Mouse (Mus musculus) kidney, embryonic 16.5 days (tissue): Measurements from ENCODE around the gene Sbf1. TPM values are rescaled to one million over a fixed set of nuclear protein-coding genes. Genes with fewer than 3 reads are reported as not detected.

Source experiments
- ATAC-seq: fragments of 200-750 bp; cut with Nextera tagmentation; 2 replicates; pipeline ENCODE4 v1.8.0; 2017; ENCODE audit warnings: moderate TSS enrichment; ENCODE audit not compliant: low FRiP score, low TSS enrichment
- H3K27ac ChIP-seq: fragments of 300-500 bp; sonication (generic); 2 replicates; pipeline ENCODE4 v1.5.1; 2014; ENCODE audit warnings: low read length
- H3K27me3 ChIP-seq: fragments of 300-500 bp; sonication (generic); 2 replicates; pipeline ENCODE4 v1.6.1; 2014; ENCODE audit warnings: low read length, control low read depth, mixed read lengths; ENCODE audit not compliant: insufficient read depth
- H3K36me3 ChIP-seq: fragments of 300-500 bp; sonication (generic); 2 replicates; pipeline ENCODE4 v1.6.1; 2014; ENCODE audit warnings: low read length, control low read depth, mixed read lengths; ENCODE audit not compliant: insufficient read depth
- H3K4me1 ChIP-seq: fragments of 300-500 bp; sonication (generic); 2 replicates; pipeline ENCODE4 v1.6.1; 2014; ENCODE audit warnings: low read length, control low read depth, mixed read lengths; ENCODE audit not compliant: insufficient read depth
- H3K4me2 ChIP-seq: fragments of 300-500 bp; sonication (generic); replicated peaks from 2 replicates; pipeline ENCODE4 v1.6.1; 2014; ENCODE audit warnings: low read depth, low read length
- H3K4me3 ChIP-seq: fragments of 300-500 bp; sonication (generic); 2 replicates; pipeline ENCODE4 v1.5.1; 2014; ENCODE audit warnings: mild to moderate bottlenecking, low read length
- H3K9ac ChIP-seq: fragments of 300-500 bp; sonication (generic); replicated peaks from 2 replicates; pipeline ENCODE4 v1.6.1; 2014; ENCODE audit warnings: low read length
- H3K9me3 ChIP-seq: fragments of 300-500 bp; sonication (generic); 2 replicates; pipeline ENCODE4 v1.6.1; 2016; ENCODE audit warnings: low read length, control low read depth
- WGBS: fragments of 180-500 bp; shearing (Covaris S2); extraction: QIAGEN DNeasy Blood & Tissue Kit; methylation state at CpG from one replicate; pipeline ENCODE4 v1.1.7; 2014; 5-methylcytosine and 5-hydroxymethylcytosine counted together
- polyA plus RNA-seq: library from polyadenylated mRNA; unstranded; fragments of >200 nt; fragmentation: Nextera tagmentation; extraction: Ambion mirVana; gene quantifications from 2 replicates; pipeline ENCODE4 v1.2.1, GENCODE M21; 2015

Sbf1 gene
- polyA plus RNA-seq, 1 experiment from 2014 or later: 49.3 TPM

- Histone ChIP-seq H3K4me2 (no peak overlapping the region), H3K36me3 (peaks cover 76% of the 10 kb centered on the region), H3K9ac (no peak overlapping the region), H3K4me3 (no peak overlapping the region), H3K4me1 (no peaks in the 10 kb centered on the region), H3K27ac (no peak overlapping the region), H3K9me3 (no peaks in the 10 kb centered on the region), H3K27me3 (no peaks in the 10 kb centered on the region)
- WGBS: 93% methylated on average over 11 of the region's 11 CpGs
- ATAC-seq: no peak
These were observed 25.7 kb downstream of the Sbf1 start for GRCm38 (mm10) chr15:89289455-89289854.

GRCm38 (mm10) chr15:89288227-89288767, 26.8 kb downstream of the Sbf1 start:
- H3K9me3 ChIP-seq: no peaks in the 10 kb centered on the region
- H3K4me3 ChIP-seq: no peak overlapping the region
- no peak overlapping the region for H3K4me2 ChIP-seq
- H3K9ac ChIP-seq: no peak overlapping the region; the same call in 1 of the 2 replicates
- H3K27me3 ChIP-seq: no peaks in the 10 kb centered on the region
- H3K4me1 ChIP-seq: no peaks in the 10 kb centered on the region
- H3K27ac ChIP-seq: no peak overlapping the region
- peaks cover 71% of the 10 kb centered on the region for H3K36me3 ChIP-seq
- 79% methylated on average over 23 of the region's 23 CpGs for WGBS
- no peak for ATAC-seq

GRCm38 (mm10) chr15:89286582-89286981, 28.5 kb downstream of the Sbf1 start:
- Histone ChIP-seq H3K27me3 (no peaks in the 10 kb centered on the region), H3K27ac (no peak overlapping the region), H3K9ac (no peak overlapping the region), H3K4me1 (no peaks in the 10 kb centered on the region), H3K4me2 (no peak overlapping the region), H3K36me3 (peaks cover 70% of the 10 kb centered on the region), H3K9me3 (no peaks in the 10 kb centered on the region), H3K4me3 (no peak overlapping the region)
- no peak for ATAC-seq
- 88% methylated on average over 5 of the region's 5 CpGs for WGBS

- no peak for ATAC-seq
- Histone ChIP-seq H3K36me3 (peaks cover 67% of the 10 kb centered on the region), H3K9me3 (no peaks in the 10 kb centered on the region), H3K4me2 (no peak overlapping the region), H3K4me1 (no peaks in the 10 kb centered on the region), H3K27ac (no peak overlapping the region), H3K27me3 (no peaks in the 10 kb centered on the region), H3K9ac (no peak overlapping the region), H3K4me3 (no peak overlapping the region)
- 84% methylated on average over 7 of the region's 7 CpGs for WGBS
These were observed 29.0 kb downstream of the Sbf1 start for GRCm38 (mm10) chr15:89286114-89286513.

- 93% methylated on average over 5 of the region's 5 CpGs for WGBS
- Histone ChIP-seq H3K4me2 (no peak overlapping the region), H3K4me3 (no peak overlapping the region), H3K9ac (no peak overlapping the region), H3K4me1 (no peaks in the 10 kb centered on the region), H3K27ac (no peak overlapping the region), H3K9me3 (no peaks in the 10 kb centered on the region), H3K27me3 (no peaks in the 10 kb centered on the region), H3K36me3 (peaks cover 67% of the 10 kb centered on the region)
- no peak for ATAC-seq
These were observed 29.6 kb downstream of the Sbf1 start for GRCm38 (mm10) chr15:89285478-89285877.

GRCm38 (mm10) chr15:89285004-89285403, 30.1 kb downstream of the Sbf1 start:
- H3K4me2 ChIP-seq: no peak overlapping the region
- no peak for ATAC-seq
- no peaks in the 10 kb centered on the region for H3K27me3 ChIP-seq
- no peak overlapping the region for H3K4me3 ChIP-seq
- H3K9me3 ChIP-seq: no peaks in the 10 kb centered on the region
- no peak overlapping the region for H3K9ac ChIP-seq
- no peak overlapping the region for H3K27ac ChIP-seq
- H3K4me1 ChIP-seq: no peaks in the 10 kb centered on the region
- H3K36me3 ChIP-seq: peaks cover 64% of the 10 kb centered on the region

GRCm38 (mm10) chr15:89284094-89284493, 31.0 kb downstream of the Sbf1 start:
- Histone ChIP-seq H3K4me3 (no peak overlapping the region), H3K4me2 (no peak overlapping the region), H3K4me1 (no peaks in the 10 kb centered on the region), H3K36me3 (peaks cover 59% of the 10 kb centered on the region), H3K9ac (no peak overlapping the region), H3K27ac (no peak overlapping the region), H3K27me3 (no peaks in the 10 kb centered on the region), H3K9me3 (no peaks in the 10 kb centered on the region)
- WGBS: 78% methylated on average over 2 of the region's 2 CpGs
- ATAC-seq: no peak

- H3K4me2 ChIP-seq: no peak overlapping the region
- H3K36me3 ChIP-seq: peaks cover 46% of the 10 kb centered on the region
- 87% methylated on average over 6 of the region's 6 CpGs for WGBS
- no peak overlapping the region for H3K4me3 ChIP-seq
- no peak overlapping the region for H3K27ac ChIP-seq
- no peaks in the 10 kb centered on the region for H3K4me1 ChIP-seq
- no peaks in the 10 kb centered on the region for H3K27me3 ChIP-seq
- no peak overlapping the region for H3K9ac ChIP-seq
- no peaks in the 10 kb centered on the region for H3K9me3 ChIP-seq
- no peak for ATAC-seq
These were observed 32.6 kb downstream of the Sbf1 start for GRCm38 (mm10) chr15:89282546-89282945.

GRCm38 (mm10) chr15:89277366-89277765, 37.7 kb downstream of the Sbf1 start:
- Histone ChIP-seq H3K36me3 (peaks cover 32% of the 10 kb centered on the region), H3K4me2 (no peak overlapping the region), H3K9me3 (no peaks in the 10 kb centered on the region), H3K27ac (no peak overlapping the region), H3K9ac (no peak overlapping the region), H3K4me3 (no peak overlapping the region), H3K27me3 (no peaks in the 10 kb centered on the region), H3K4me1 (no peaks in the 10 kb centered on the region)
- ATAC-seq: no peak
- WGBS: 90% methylated on average over 4 of the region's 4 CpGs

- peaks cover 23% of the 10 kb centered on the region for H3K36me3 ChIP-seq
- no peaks in the 10 kb centered on the region for H3K9me3 ChIP-seq
- WGBS: 57% methylated on average over 3 of the region's 3 CpGs
- no peak overlapping the region for H3K4me2 ChIP-seq
- no peaks in the 10 kb centered on the region for H3K4me1 ChIP-seq
- H3K27ac ChIP-seq: no peak overlapping the region
- H3K27me3 ChIP-seq: no peaks in the 10 kb centered on the region
- ATAC-seq: no peak
- H3K4me3 ChIP-seq: no peak overlapping the region
- no peak overlapping the region for H3K9ac ChIP-seq
These were observed 39.6 kb downstream of the Sbf1 start for GRCm38 (mm10) chr15:89275497-89275896.
